Mouse (Mus musculus): ENCODE measurements around the gene Sox14. TPM values are rescaled to one million over a fixed set of nuclear protein-coding genes. Genes with fewer than 3 reads are reported as not detected.

Gene Sox14
- polyA plus RNA-seq, 1 experiment from 2014 or later = not detected

- in situ Hi-C loops (cut with MboI; ENCODE audit: low pct_unique_long_range_greater_than_20kb) = loop anchor here (5.0 kb wide), 1 partner anchor 535 kb away; no protein-coding TSS in a partner anchor
- peak; percentile 89 for TF ChIP-seq CTCF (IDR thresholded peaks at IDR 0.05)
- H3K27me3 ChIP-seq = peaks cover 9% of the 10 kb centered on the region
- ChIA-PET CTCF (interaction anchor here (0.6 to 1.5 kb wide), 7 partner anchors 9 to 602 kb away, joined by 3 to 5 read pairs (median 3); no protein-coding TSS in a partner anchor), POLR2A (no interaction called here)
- DNase-seq (ENCODE audit: low read depth, low spot score) (no peak), ATAC-seq (peak; percentile 73)
These were observed 29.1 kb downstream of the Sox14 start for GRCm38 (mm10) chr9:99846820-99847219.

GRCm38 (mm10) chr9:99839367-99839766 lies 36.6 kb downstream of the Sox14 start:
- ATAC-seq = no peak
- POLR2A ChIA-PET = no interaction called here
- in situ Hi-C loops (cut with MboI; ENCODE audit: low pct_unique_long_range_greater_than_20kb) = no loop called here

GRCm38 (mm10) chr9:99838877-99839276 lies 37.1 kb downstream of the Sox14 start:
- in situ Hi-C loops (cut with MboI; ENCODE audit: low pct_unique_long_range_greater_than_20kb) = no loop called here
- CTCF ChIA-PET = interaction anchor here (1.6 kb wide), 1 partner anchor 8 kb away, joined by 5 read pairs; no protein-coding TSS in a partner anchor
- ATAC-seq (no peak), DNase-seq (ENCODE audit: low read depth, low spot score) (no peak)
- TF ChIP-seq CTCF (IDR thresholded peaks at IDR 0.05) = no peak
- peaks cover 10% of the 10 kb centered on the region for H3K27me3 ChIP-seq
- POLR2A ChIA-PET = no interaction called here

More at GRCm38 (mm10) chr9:99839367-99839766, 36.6 kb downstream of the Sox14 start:
- CTCF ChIA-PET = no interaction called here
- H3K27me3 ChIP-seq = peaks cover 13% of the 10 kb centered on the region
- no peak for DNase-seq (ENCODE audit: low read depth, low spot score)
- TF ChIP-seq CTCF (IDR thresholded peaks at IDR 0.05) = no peak

- ChIA-PET CTCF (interaction anchor here (0.6 kb wide), 1 partner anchor 1098 kb away, joined by 3 read pairs; no protein-coding TSS in a partner anchor), POLR2A (no interaction called here)
- DNase-seq (ENCODE audit: low read depth, low spot score) = no peak
- no peak for ATAC-seq
- in situ Hi-C loops (cut with MboI; ENCODE audit: low pct_unique_long_range_greater_than_20kb) = no loop called here
- no peak for TF ChIP-seq CTCF (IDR thresholded peaks at IDR 0.05)
- peaks cover 9% of the 10 kb centered on the region for H3K27me3 ChIP-seq
These were observed 39.3 kb downstream of the Sox14 start for GRCm38 (mm10) chr9:99836707-99837106.

GRCm38 (mm10) chr9:99835624-99836430 lies 40.1 kb downstream of the Sox14 start:
- ChIA-PET POLR2A (no interaction called here), CTCF (no interaction called here)
- no peak for TF ChIP-seq CTCF (IDR thresholded peaks at IDR 0.05)
- ATAC-seq = no peak
- in situ Hi-C loops (cut with MboI; ENCODE audit: low pct_unique_long_range_greater_than_20kb) = no loop called here
- DNase-seq (ENCODE audit: low read depth, low spot score) = no peak
- H3K27me3 ChIP-seq = peaks cover 13% of the 10 kb centered on the region

Other genes with a start within 250 kb of the Sox14 start
- gene Dzip1l, start 246.7 kb downstream of the Sox14 start, polyA plus RNA-seq (2021) = 27.8 TPM
- not detected for gene Cldn18, start 158.9 kb downstream of the Sox14 start, polyA plus RNA-seq (2021)